Mouse (Mus musculus): ENCODE measurements around the gene Tbc1d22a. TPM values are rescaled to one million over a fixed set of nuclear protein-coding genes. Genes with fewer than 3 reads are reported as not detected.
"Not testable (repeated sequence)": the region's sequence is repeated elsewhere in the genome, so short reads cannot be mapped to it uniquely, and the experiment has no call there.

The Tbc1d22a gene
- polyA plus RNA-seq, 1 experiment from 2014 or later: 12.4 TPM

GRCm38 (mm10) chr15:86183484-86183883 lies 30.8 kb upstream of the Tbc1d22a start:
- Histone ChIP-seq H3K36me3 (no peaks in the 10 kb centered on the region), H3K27me3 (no peaks in the 10 kb centered on the region), H3K27ac (no peak overlapping the region), H3K9me3 (no peaks in the 10 kb centered on the region), H3K9ac (no peak overlapping the region), H3K4me1 (peaks cover 41% of the 10 kb centered on the region), H3K4me2 (no peak overlapping the region), H3K4me3 (no peak overlapping the region)
- 93% methylated on average over 8 of the region's 8 CpGs for WGBS
- no peak for ATAC-seq (ENCODE audit: insufficient number of reproducible peaks, low FRiP score, low TSS enrichment, low read depth)

GRCm38 (mm10) chr15:86184071-86184470 lies 30.2 kb upstream of the Tbc1d22a start:
- no peaks in the 10 kb centered on the region for H3K27me3 ChIP-seq
- no peaks in the 10 kb centered on the region for H3K36me3 ChIP-seq
- H3K27ac ChIP-seq: no peak overlapping the region
- peak overlapping the region; percentile 90 for H3K4me2 ChIP-seq
- no peaks in the 10 kb centered on the region for H3K9me3 ChIP-seq
- H3K4me3 ChIP-seq: peak overlapping the region; percentile 93
- no peak overlapping the region for H3K9ac ChIP-seq
- WGBS: 76% methylated on average over 5 of the region's 5 CpGs
- no peak for ATAC-seq (ENCODE audit: insufficient number of reproducible peaks, low FRiP score, low TSS enrichment, low read depth)
- peaks cover 41% of the 10 kb centered on the region for H3K4me1 ChIP-seq

GRCm38 (mm10) chr15:86184851-86185688 lies 29.2 kb upstream of the Tbc1d22a start:
- peak; percentile 45 for ATAC-seq (ENCODE audit: insufficient number of reproducible peaks, low FRiP score, low TSS enrichment, low read depth)
- H3K36me3 ChIP-seq: no peaks in the 10 kb centered on the region
- H3K4me3 ChIP-seq: peak overlapping the region; percentile 93
- under 1% methylated on average over 68 of the region's 70 CpGs for WGBS
- no peaks in the 10 kb centered on the region for H3K27me3 ChIP-seq
- peak overlapping the region; percentile 90 for H3K9ac ChIP-seq
- H3K4me1 ChIP-seq: peaks cover 41% of the 10 kb centered on the region
- peak overlapping the region; percentile 90 for H3K4me2 ChIP-seq
- H3K27ac ChIP-seq: peak overlapping the region; percentile 91
- no peaks in the 10 kb centered on the region for H3K9me3 ChIP-seq

- Histone ChIP-seq H3K4me2 (peak within 1 kb of the TSS; percentile 90), H3K27me3 (no peaks in the 10 kb centered on the region), H3K9ac (peak within 1 kb of the TSS; percentile 90), H3K9me3 (no peaks in the 10 kb centered on the region), H3K27ac (peak within 1 kb of the TSS; percentile 91), H3K36me3 (no peaks in the 10 kb centered on the region), H3K4me3 (peak within 1 kb of the TSS; percentile 93), H3K4me1 (peaks cover 41% of the 10 kb centered on the region)
- peak; percentile 49 for ATAC-seq (ENCODE audit: insufficient number of reproducible peaks, low FRiP score, low TSS enrichment, low read depth)
- 3% methylated on average over 41 of the region's 43 CpGs for WGBS
Measured at GRCm38 (mm10) chr15:86185689-86186569, 28.3 kb upstream of the Tbc1d22a start, which contains the start of gene Cerk. Cerk (minus strand) TSS chr15:86186141.

- Histone ChIP-seq H3K27me3 (no peaks in the 10 kb centered on the region), H3K9me3 (no peaks in the 10 kb centered on the region), H3K36me3 (no peaks in the 10 kb centered on the region), H3K4me1 (peaks cover 40% of the 10 kb centered on the region), H3K27ac (no peak overlapping the region), H3K4me2 (peak overlapping the region; percentile 90), H3K4me3 (0 out of 2 replicates have a peak overlapping the region, but pooled peaks have one; percentile 93), H3K9ac (no peak overlapping the region)
- no peak for ATAC-seq (ENCODE audit: insufficient number of reproducible peaks, low FRiP score, low TSS enrichment, low read depth)
- 56% methylated on average over 3 of the region's 3 CpGs for WGBS
Measured at GRCm38 (mm10) chr15:86186686-86187085, 27.6 kb upstream of the Tbc1d22a start.

GRCm38 (mm10) chr15:86188186-86188585 lies 26.1 kb upstream of the Tbc1d22a start:
- Histone ChIP-seq H3K9me3 (no peaks in the 10 kb centered on the region), H3K4me3 (no peak overlapping the region), H3K9ac (no peak overlapping the region), H3K4me1 (peaks cover 27% of the 10 kb centered on the region), H3K36me3 (no peaks in the 10 kb centered on the region), H3K27ac (no peak overlapping the region), H3K4me2 (no peak overlapping the region), H3K27me3 (no peaks in the 10 kb centered on the region)
- 73% methylated on average over 5 of the region's 5 CpGs for WGBS
- ATAC-seq (ENCODE audit: insufficient number of reproducible peaks, low FRiP score, low TSS enrichment, low read depth): no peak

GRCm38 (mm10) chr15:86188746-86189470 lies 25.4 kb upstream of the Tbc1d22a start:
- no peak overlapping the region for H3K9ac ChIP-seq
- no peaks in the 10 kb centered on the region for H3K9me3 ChIP-seq
- H3K4me2 ChIP-seq: no peak overlapping the region
- H3K36me3 ChIP-seq: no peaks in the 10 kb centered on the region
- no peak overlapping the region for H3K4me3 ChIP-seq
- 41% methylated on average over 10 of the region's 10 CpGs for WGBS
- peaks cover 26% of the 10 kb centered on the region for H3K4me1 ChIP-seq
- H3K27ac ChIP-seq: no peak overlapping the region
- H3K27me3 ChIP-seq: no peaks in the 10 kb centered on the region
- no peak for ATAC-seq (ENCODE audit: insufficient number of reproducible peaks, low FRiP score, low TSS enrichment, low read depth)

GRCm38 (mm10) chr15:86190387-86190786 lies 23.9 kb upstream of the Tbc1d22a start:
- WGBS: 75% methylated on average over 3 of the region's 3 CpGs
- H3K36me3 ChIP-seq: no peaks in the 10 kb centered on the region
- no peak overlapping the region for H3K27ac ChIP-seq
- no peaks in the 10 kb centered on the region for H3K9me3 ChIP-seq
- no peak overlapping the region for H3K9ac ChIP-seq
- no peak for ATAC-seq (ENCODE audit: insufficient number of reproducible peaks, low FRiP score, low TSS enrichment, low read depth)
- H3K27me3 ChIP-seq: no peaks in the 10 kb centered on the region
- no peak overlapping the region for H3K4me3 ChIP-seq
- H3K4me2 ChIP-seq: no peak overlapping the region
- H3K4me1 ChIP-seq: peaks cover 15% of the 10 kb centered on the region

- no peak overlapping the region for H3K9ac ChIP-seq
- no peak for ATAC-seq (ENCODE audit: insufficient number of reproducible peaks, low FRiP score, low TSS enrichment, low read depth)
- no peak overlapping the region for H3K4me2 ChIP-seq
- no peaks in the 10 kb centered on the region for H3K36me3 ChIP-seq
- WGBS: 54% methylated on average over 1 of the region's 1 CpGs
- no peak overlapping the region for H3K27ac ChIP-seq
- H3K27me3 ChIP-seq: peaks cover 4% of the 10 kb centered on the region; the same call in 1 of the 2 replicates
- no peaks in the 10 kb centered on the region for H3K9me3 ChIP-seq
- H3K4me1 ChIP-seq: peaks cover 8% of the 10 kb centered on the region
- H3K4me3 ChIP-seq: no peak overlapping the region
Measured at GRCm38 (mm10) chr15:86191505-86191904, 22.8 kb upstream of the Tbc1d22a start.

GRCm38 (mm10) chr15:86191933-86192332 lies 22.3 kb upstream of the Tbc1d22a start:
- H3K36me3 ChIP-seq: no peaks in the 10 kb centered on the region
- no peaks in the 10 kb centered on the region for H3K9me3 ChIP-seq
- H3K4me1 ChIP-seq: peaks cover 5% of the 10 kb centered on the region; the same call in 1 of the 2 replicates
- no peak overlapping the region for H3K9ac ChIP-seq
- peaks cover 4% of the 10 kb centered on the region; the same call in 1 of the 2 replicates for H3K27me3 ChIP-seq
- 58% methylated on average over 3 of the region's 3 CpGs for WGBS
- no peak for ATAC-seq (ENCODE audit: insufficient number of reproducible peaks, low FRiP score, low TSS enrichment, low read depth)
- H3K27ac ChIP-seq: no peak overlapping the region
- H3K4me3 ChIP-seq: no peak overlapping the region
- H3K4me2 ChIP-seq: no peak overlapping the region

GRCm38 (mm10) chr15:86194676-86195453 lies 19.4 kb upstream of the Tbc1d22a start:
- WGBS: 74% methylated on average over 55 of the region's 55 CpGs

More at GRCm38 (mm10) chr15:86194676-86195453, 19.4 kb upstream of the Tbc1d22a start:
- not testable (repeated sequence) for H3K4me1 ChIP-seq, H3K27me3 ChIP-seq, H3K36me3 ChIP-seq, H3K4me2 ChIP-seq, H3K4me3 ChIP-seq, H3K27ac ChIP-seq, H3K9me3 ChIP-seq, H3K9ac ChIP-seq
- peak; percentile 89 for ATAC-seq (ENCODE audit: insufficient number of reproducible peaks, low FRiP score, low TSS enrichment, low read depth)

Measured in limb, embryonic 15.5 days (tissue).